Mouse (Mus musculus) brown adipose tissue, adult 24 weeks (tissue): ENCODE measurements around the gene Gng13. TPM values are rescaled to one million over a fixed set of nuclear protein-coding genes. Genes with fewer than 3 reads are reported as not detected.
A peak's percentile ranks its signal among the peaks of the same experiment; 100 is the strongest.
"Not testable (repeated sequence)": the region's sequence is repeated elsewhere in the genome, so short reads cannot be mapped to it uniquely, and the experiment has no call there.

Source experiments
- H3K27ac ChIP-seq: fragments of 200-500 bp; replicated peaks from 2 replicates; pipeline ENCODE4 v1.5.1; 2012; ENCODE audit warnings: low read depth, mild to moderate bottlenecking, low read length
- H3K4me1 ChIP-seq: fragments of 200-500 bp; 2 replicates; pipeline ENCODE4 v1.6.1; 2012; ENCODE audit warnings: low read length, mixed read lengths; ENCODE audit not compliant: control insufficient read depth, insufficient read depth, insufficient read length
- H3K4me3 ChIP-seq: fragments of 200-500 bp; 2 replicates; pipeline ENCODE4 v1.5.1; 2012; ENCODE audit warnings: low read depth, mild to moderate bottlenecking, low read length, moderate library complexity; ENCODE audit not compliant: insufficient read depth
- polyA plus RNA-seq: library from polyadenylated mRNA; stranded (reverse); fragments of >200 nt; gene quantifications from 2 replicates; pipeline ENCODE4 v1.2.4, GENCODE M21; 2012; ENCODE audit not compliant: missing spikeins, insufficient read depth, insufficient read length

Gene Gng13
- polyA plus RNA-seq, 1 experiment: not detected

DNA sequence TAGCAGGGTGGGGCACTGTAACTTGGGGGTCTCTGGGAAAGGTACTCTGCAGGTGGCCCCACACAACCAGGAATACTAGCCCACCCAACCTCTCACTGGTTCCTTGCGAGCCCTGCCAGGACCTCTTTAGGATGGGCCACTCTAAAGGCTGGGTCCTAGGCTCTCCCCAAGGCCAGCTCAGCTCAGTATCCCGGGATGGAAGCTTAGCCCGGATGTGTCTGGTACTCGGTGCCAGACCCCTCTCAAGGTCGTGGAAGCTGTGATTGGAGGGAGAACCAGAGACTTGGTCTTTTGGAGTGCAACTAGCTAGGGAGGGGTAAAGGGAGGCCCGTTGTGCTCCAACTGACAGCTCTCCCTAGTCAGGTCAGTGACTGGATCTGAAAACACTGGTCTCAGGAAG, 720 bp downstream of the Gng13 start:
- Histone ChIP-seq H3K4me1 (no peaks in the 10 kb centered on the region), H3K27ac (no peak overlapping the region), H3K4me3 (no peak overlapping the region)

GRCm38 (mm10) chr17:25721476-25721875, 4.5 kb downstream of the Gng13 start:
- Histone ChIP-seq H3K4me1 (no peaks in the 10 kb centered on the region), H3K27ac (no peak overlapping the region), H3K4me3 (no peak overlapping the region)

GRCm38 (mm10) chr17:25723470-25723869, 6.5 kb downstream of the Gng13 start:
- Histone ChIP-seq H3K4me1 (peaks cover 6% of the 10 kb centered on the region; the same call in 1 of the 2 replicates), H3K4me3 (no peak overlapping the region), H3K27ac (no peak overlapping the region)

GRCm38 (mm10) chr17:25723919-25724318, 6.9 kb downstream of the Gng13 start:
- Histone ChIP-seq H3K4me1 (peaks cover 6% of the 10 kb centered on the region; the same call in 1 of the 2 replicates), H3K4me3 (no peak overlapping the region), H3K27ac (no peak overlapping the region)

- H3K27ac ChIP-seq: no peak overlapping the region
- peaks cover 6% of the 10 kb centered on the region; the same call in 1 of the 2 replicates for H3K4me1 ChIP-seq
- H3K4me3 ChIP-seq: no peak overlapping the region
Measured at GRCm38 (mm10) chr17:25725264-25725663, 8.3 kb downstream of the Gng13 start.

DNA sequence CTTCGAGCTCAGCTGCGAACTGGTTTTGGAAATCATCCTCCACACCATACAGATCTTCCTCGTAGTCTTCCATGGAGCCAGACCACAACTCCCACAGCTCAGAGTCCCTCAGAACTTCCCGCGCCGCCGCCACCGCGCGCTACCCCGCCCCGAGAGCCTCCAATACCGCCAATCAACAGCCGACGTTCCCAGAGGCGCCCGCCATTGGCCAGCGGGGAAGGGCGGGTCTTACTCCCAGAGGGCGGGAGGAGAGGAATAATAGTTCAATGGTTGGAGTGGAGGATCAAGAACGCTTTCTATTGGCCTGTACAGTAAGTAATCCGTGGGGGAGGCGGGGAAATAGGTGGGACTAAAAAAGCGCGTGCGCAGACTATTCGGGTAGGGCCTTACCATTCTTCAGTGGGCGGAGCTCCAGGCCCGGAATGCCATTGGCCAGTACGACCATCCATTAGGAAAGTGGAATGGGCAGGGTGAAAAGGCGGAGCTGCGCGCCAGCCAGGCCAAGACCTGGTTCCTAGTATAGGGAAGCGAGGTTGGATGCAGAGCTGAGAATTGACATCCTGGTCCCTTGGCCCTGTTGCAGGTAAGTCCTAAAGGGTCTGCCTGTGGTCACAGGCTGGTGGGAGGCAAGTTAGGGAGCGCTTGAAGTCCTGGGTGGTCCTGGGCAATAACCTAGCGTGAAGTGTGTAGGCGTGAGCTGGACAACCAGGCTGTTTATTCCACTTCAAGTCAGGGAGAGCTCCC, 10.5 kb downstream of the Gng13 start, which contains the start of the genes Chtf18 and Rpusd1:
Chtf18 (minus strand) TSS at position 155 of the 744 bp plus-strand sequence.
Rpusd1 (plus strand) TSS at position 406 of the 744 bp plus-strand sequence.
- Histone ChIP-seq H3K4me3 (peak within 1 kb of the TSS; percentile 70), H3K4me1 (peaks cover 6% of the 10 kb centered on the region; the same call in 1 of the 2 replicates), H3K27ac (no peak within 1 kb of the TSS)

DNA sequence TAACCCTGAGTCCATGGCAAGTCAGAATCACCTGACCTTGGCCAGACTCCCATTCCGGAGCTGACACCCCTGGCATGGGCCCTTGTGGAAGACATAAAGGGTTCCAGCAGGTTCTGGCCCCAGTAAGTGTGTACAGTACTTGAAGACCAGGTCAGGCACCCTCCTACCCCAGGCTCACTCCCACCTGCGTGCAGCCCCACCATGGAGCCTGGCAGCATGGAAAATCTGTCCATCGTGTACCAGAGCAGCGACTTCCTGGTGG, 11.0 kb downstream of the Gng13 start:
- peak overlapping the region; percentile 65 for H3K4me3 ChIP-seq
- H3K27ac ChIP-seq: no peak overlapping the region
- peaks cover 6% of the 10 kb centered on the region; the same call in 1 of the 2 replicates for H3K4me1 ChIP-seq

GRCm38 (mm10) chr17:25732082-25732481, 15.1 kb downstream of the Gng13 start:
- H3K4me1 ChIP-seq: peaks cover 6% of the 10 kb centered on the region; the same call in 1 of the 2 replicates
- H3K4me3 ChIP-seq: no peak overlapping the region
- H3K27ac ChIP-seq: no peak overlapping the region

DNA sequence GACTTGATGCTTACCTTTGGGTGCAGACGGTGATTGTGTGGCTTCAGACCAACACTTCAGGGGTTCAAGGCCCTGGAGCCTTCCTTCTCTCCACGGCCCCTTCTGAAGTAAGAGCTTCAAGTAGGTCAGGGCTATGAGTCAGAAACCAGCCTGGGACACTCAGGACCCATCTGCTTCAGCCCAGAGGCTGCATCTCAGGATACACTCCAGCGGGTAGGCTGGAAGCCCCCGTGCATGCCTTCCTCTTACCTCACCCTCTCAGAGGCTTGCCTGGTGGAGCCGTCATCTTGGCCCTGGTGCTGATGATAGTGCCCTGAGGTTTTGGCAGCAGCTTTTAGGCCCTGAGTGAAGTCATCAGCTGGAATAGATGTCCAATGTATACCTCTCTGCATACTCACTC, 18.3 kb downstream of the Gng13 start:
- Histone ChIP-seq H3K4me1 (no peaks in the 10 kb centered on the region), H3K4me3 (no peak overlapping the region), H3K27ac (no peak overlapping the region)

GRCm38 (mm10) chr17:25735745-25736144, 18.8 kb downstream of the Gng13 start, which contains the start of gene Mslnl:
Mslnl (plus strand) TSS chr17:25736042.
- Histone ChIP-seq H3K27ac (no peak within 1 kb of the TSS), H3K4me1 (no peaks in the 10 kb centered on the region), H3K4me3 (no peak within 1 kb of the TSS)

- no peak overlapping the region for H3K4me3 ChIP-seq
- no peaks in the 10 kb centered on the region for H3K4me1 ChIP-seq
- no peak overlapping the region for H3K27ac ChIP-seq
Measured at GRCm38 (mm10) chr17:25738861-25739260, 21.9 kb downstream of the Gng13 start.

DNA sequence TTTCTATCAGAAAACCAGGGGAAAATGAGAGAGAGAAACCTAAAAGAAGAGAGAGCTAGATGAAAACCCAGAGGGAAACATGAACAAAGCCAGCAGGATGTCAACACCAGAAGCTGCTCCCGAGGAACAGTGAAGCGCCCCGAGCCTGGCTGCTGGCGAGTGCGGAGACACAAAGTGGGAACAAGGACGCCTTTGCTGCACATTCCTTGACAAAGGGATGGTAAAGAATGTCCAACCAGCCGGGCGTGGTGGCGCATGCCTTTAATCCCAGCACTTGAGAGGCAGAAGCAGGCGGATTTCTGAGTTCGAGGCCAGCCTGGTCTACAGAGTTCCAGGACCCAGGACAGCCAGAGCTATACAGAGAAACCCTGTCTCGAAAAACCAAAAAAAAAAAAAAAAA, 24.5 kb downstream of the Gng13 start:
- H3K4me1 ChIP-seq, H3K4me3 ChIP-seq, H3K27ac ChIP-seq: not testable (repeated sequence)

- H3K27ac ChIP-seq: no peak overlapping the region
- no peak overlapping the region for H3K4me3 ChIP-seq
- H3K4me1 ChIP-seq: no peaks in the 10 kb centered on the region
Measured at GRCm38 (mm10) chr17:25743831-25744230, 26.9 kb downstream of the Gng13 start.

- Histone ChIP-seq H3K4me1 (no peaks in the 10 kb centered on the region), H3K27ac (no peak overlapping the region), H3K4me3 (no peak overlapping the region)
Measured at GRCm38 (mm10) chr17:25744311-25744710, 27.3 kb downstream of the Gng13 start.

GRCm38 (mm10) chr17:25748238-25748637, 31.3 kb downstream of the Gng13 start:
- Histone ChIP-seq H3K4me3 (no peak overlapping the region), H3K27ac (no peak overlapping the region), H3K4me1 (no peaks in the 10 kb centered on the region)

GRCm38 (mm10) chr17:25749314-25749713, 32.3 kb downstream of the Gng13 start:
- H3K27ac ChIP-seq: no peak overlapping the region
- no peak overlapping the region for H3K4me3 ChIP-seq
- no peaks in the 10 kb centered on the region for H3K4me1 ChIP-seq
